Mouse (Mus musculus) ovary, postnatal 14 days (tissue): ENCODE data around the gene Cntnap1.
"Not testable (repeated sequence)": the region's sequence is repeated elsewhere in the genome, so short reads cannot be mapped to it uniquely, and the experiment has no call there.

Source experiments
- DNase-seq: peaks from one replicate; pipeline ENCODE4 v3.0.0; 2022; ENCODE audit warnings: low spot score

The Cntnap1 gene

GRCm38 (mm10) chr11:101149178-101150105, 20.9 kb upstream of the Cntnap1 start:
- no peak for DNase-seq

GRCm38 (mm10) chr11:101151063-101151462, 19.3 kb upstream of the Cntnap1 start:
- no peak for DNase-seq

- no peak for DNase-seq
These were observed 17.5 kb upstream of the Cntnap1 start for GRCm38 (mm10) chr11:101152825-101153224.

- no peak for DNase-seq
These were observed 15.7 kb upstream of the Cntnap1 start for GRCm38 (mm10) chr11:101154648-101155047.

- DNase-seq: no peak
These were observed 15.2 kb upstream of the Cntnap1 start for GRCm38 (mm10) chr11:101155151-101155550.

- DNase-seq: no peak
These were observed 14.5 kb upstream of the Cntnap1 start, which contains the start of gene Tubg2 for GRCm38 (mm10) chr11:101155728-101156371. Gene Tubg2, plus strand, starts transcription at chr11:101155907.

- DNase-seq: not testable (repeated sequence)
These were observed 10.2 kb upstream of the Cntnap1 start for GRCm38 (mm10) chr11:101160151-101160550.

- DNase-seq: not testable (repeated sequence)
These were observed 9.3 kb upstream of the Cntnap1 start for GRCm38 (mm10) chr11:101160981-101161505.

GRCm38 (mm10) chr11:101161551-101161950, 8.8 kb upstream of the Cntnap1 start:
- DNase-seq: no peak

- no peak for DNase-seq
These were observed 8.0 kb upstream of the Cntnap1 start for GRCm38 (mm10) chr11:101162301-101162700.

GRCm38 (mm10) chr11:101162772-101163171, 7.6 kb upstream of the Cntnap1 start:
- DNase-seq: no peak

- DNase-seq: no peak
These were observed 6.6 kb upstream of the Cntnap1 start for GRCm38 (mm10) chr11:101163476-101164350.

GRCm38 (mm10) chr11:101164351-101164665, 6.0 kb upstream of the Cntnap1 start:
- no peak for DNase-seq

- DNase-seq: no peak
These were observed 5.4 kb upstream of the Cntnap1 start for GRCm38 (mm10) chr11:101164677-101165580.

GRCm38 (mm10) chr11:101166357-101166756, 4.0 kb upstream of the Cntnap1 start:
- DNase-seq: no peak

GRCm38 (mm10) chr11:101167211-101167962, 2.9 kb upstream of the Cntnap1 start:
- no peak for DNase-seq

- no peak for DNase-seq
These were observed 2.4 kb upstream of the Cntnap1 start for GRCm38 (mm10) chr11:101167963-101168300.

- no peak for DNase-seq
These were observed 1.9 kb upstream of the Cntnap1 start for GRCm38 (mm10) chr11:101168301-101168980.

GRCm38 (mm10) chr11:101169301-101170107, 819 bp upstream of the Cntnap1 start:
- no peak for DNase-seq
